Mouse (Mus musculus) hematopoietic multipotent progenitor cell, adult 10-12 weeks (in vitro differentiated cells): ENCODE data around the gene Snapc1. TPM values are rescaled to one million over a fixed set of nuclear protein-coding genes. Genes with fewer than 3 reads are reported as not detected.

Experiments used
- polyA plus RNA-seq: library from polyadenylated mRNA; stranded (reverse); fragments of >175 nt; gene quantifications from 2 replicates; pipeline ENCODE4 v1.2.3, GENCODE M21; 2012; ENCODE audit warnings: low replicate concordance

Gene Snapc1
- polyA plus RNA-seq = 10.0 and 18.0 TPM in 2 replicates

DNA sequence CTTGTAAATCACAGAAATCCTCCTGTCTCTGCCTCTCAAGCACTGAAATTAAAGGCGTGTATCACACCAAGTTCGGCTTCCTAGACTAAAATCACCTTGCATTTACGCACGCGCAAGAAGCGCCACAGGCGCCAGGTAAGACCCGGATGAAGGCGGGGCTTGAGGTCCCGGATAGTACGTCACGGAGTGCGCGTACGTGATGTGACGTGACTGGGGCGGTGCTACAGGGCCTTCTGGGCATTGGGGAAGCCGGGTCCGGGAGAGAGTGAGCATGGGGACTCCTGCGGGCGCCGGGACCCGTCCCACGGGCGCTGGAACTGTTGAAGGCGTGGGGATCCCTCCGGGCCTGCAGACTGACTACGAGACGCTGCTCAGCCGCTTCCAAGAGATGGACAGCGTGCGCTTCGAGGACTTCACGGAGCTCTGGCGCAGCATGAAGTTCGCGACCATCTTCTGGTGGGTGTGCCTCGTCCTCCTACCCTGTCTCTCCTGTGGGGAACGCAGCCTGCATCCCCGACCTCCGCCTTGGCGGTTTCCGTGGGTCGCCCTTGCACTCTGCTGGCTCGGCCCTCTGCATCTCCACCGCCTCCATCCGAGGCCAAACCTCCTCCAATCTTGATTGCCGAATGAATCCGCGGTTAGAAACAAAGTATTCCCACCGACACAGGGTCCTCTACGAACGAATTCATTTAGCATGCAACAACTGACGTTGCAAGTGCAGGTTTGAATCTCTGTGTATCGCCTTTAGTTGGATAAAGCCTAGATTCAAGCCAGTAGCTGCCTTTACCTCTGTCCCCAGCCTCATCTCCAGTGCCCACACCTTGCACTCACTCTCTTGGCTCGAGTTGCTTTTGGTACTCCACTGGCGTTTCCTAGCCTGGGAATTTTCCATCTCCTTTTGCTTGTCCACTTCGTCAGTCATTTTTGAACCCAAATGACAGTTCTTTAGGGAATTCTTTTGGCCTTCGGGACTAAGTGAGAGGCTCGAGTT lies at the start of gene Snapc1:
TSS of gene Snapc1 (plus strand) at position 191 of the 991 bp plus-strand sequence.

GRCm38 (mm10) chr12:73937353-73937752 lies 26.9 kb upstream of the Snapc1 start, which contains the start of gene Gm49321:
Gene Gm49321, plus strand, starts transcription at chr12:73937653.

GRCm38 (mm10) chr12:73997297-73998127 lies 33.2 kb downstream of the Snapc1 start, which contains the start of gene Syt16:
Gene Syt16, plus strand, starts transcription at chr12:73997661.

Other genes with a start within 250 kb of the Snapc1 start
- 12.3 and 36.4 TPM in 2 replicates for gene Hif1a, start 63.1 kb upstream of the Snapc1 start, polyA plus RNA-seq
- gene Gm49321, start 26.8 kb upstream of the Snapc1 start, polyA plus RNA-seq = not detected in 2 replicates
- not detected in 2 replicates for gene Syt16, start 33.2 kb downstream of the Snapc1 start, polyA plus RNA-seq